Mouse (Mus musculus) neural tube, embryonic 12.5 days (tissue): Measurements from ENCODE around the gene Gm21985. TPM values are rescaled to one million over a fixed set of nuclear protein-coding genes. Genes with fewer than 3 reads are reported as not detected.
A peak's percentile ranks its signal among the peaks of the same experiment; 100 is the strongest.

Source experiments
- ATAC-seq: fragments of 200-750 bp; cut with Nextera tagmentation; 2 replicates; pipeline ENCODE4 v1.8.0; 2017; ENCODE audit warnings: low read depth, mild to moderate bottlenecking, moderate TSS enrichment, moderate library complexity; ENCODE audit not compliant: low FRiP score
- H3K27ac ChIP-seq: fragments of 300-500 bp; sonication (generic); 2 replicates; pipeline ENCODE4 v1.5.1; 2016
- H3K27me3 ChIP-seq: fragments of 300-500 bp; sonication (generic); replicated peaks from 2 replicates; pipeline ENCODE4 v1.6.1; 2016; ENCODE audit warnings: mild to moderate bottlenecking
- H3K36me3 ChIP-seq: fragments of 300-500 bp; sonication (generic); 2 replicates; pipeline ENCODE4 v1.6.1; 2016; ENCODE audit warnings: mild to moderate bottlenecking
- H3K4me1 ChIP-seq: fragments of 300-500 bp; sonication (generic); 2 replicates; pipeline ENCODE4 v1.6.1; 2016
- H3K4me2 ChIP-seq: fragments of 300-500 bp; sonication (generic); replicated peaks from 2 replicates; pipeline ENCODE4 v1.6.1; 2016; ENCODE audit warnings: mild to moderate bottlenecking
- H3K4me3 ChIP-seq: fragments of 300-500 bp; sonication (generic); 2 replicates; pipeline ENCODE4 v1.5.1; 2016
- H3K9ac ChIP-seq: fragments of 300-500 bp; sonication (generic); 2 replicates; pipeline ENCODE4 v1.6.1; 2016; ENCODE audit warnings: mild to moderate bottlenecking
- H3K9me3 ChIP-seq: fragments of 300-500 bp; sonication (generic); 2 replicates; pipeline ENCODE4 v1.6.1; 2016; ENCODE audit warnings: mild to moderate bottlenecking
- WGBS: fragments of 180-500 bp; shearing (Covaris S2); methylation state at CpG from one replicate; pipeline ENCODE4 v1.1.7; 2016; 5-methylcytosine and 5-hydroxymethylcytosine counted together
- polyA plus RNA-seq: library from polyadenylated mRNA; unstranded; fragments of >200 nt; fragmentation: Nextera tagmentation; extraction: Ambion mirVana; gene quantifications from 2 replicates; pipeline ENCODE4 v1.2.1, GENCODE M21; 2016

Gene Gm21985
- polyA plus RNA-seq, result not detected in 2 replicates

- no peaks in the 10 kb centered on the region for H3K36me3 ChIP-seq
- H3K4me2 ChIP-seq, result peak within 1 kb of the TSS; percentile 91
- peak within 1 kb of the TSS; percentile 71 for H3K4me3 ChIP-seq
- H3K9ac ChIP-seq, result peak within 1 kb of the TSS; percentile 75
- no peaks in the 10 kb centered on the region for H3K9me3 ChIP-seq
- no peaks in the 10 kb centered on the region for H3K27me3 ChIP-seq
- peak within 1 kb of the TSS; percentile 84 for H3K27ac ChIP-seq
- ATAC-seq, result peak; percentile 46
- WGBS, result 2% methylated on average over 11 of the region's 11 CpGs
- peaks cover 21% of the 10 kb centered on the region for H3K4me1 ChIP-seq
These were observed at the start of gene Gm21985 for GRCm38 (mm10) chr2:112266242-112266592. Gm21985 (plus strand) TSS chr2:112266314.

- Histone ChIP-seq H3K9ac (no peak overlapping the region), H3K36me3 (no peaks in the 10 kb centered on the region), H3K9me3 (no peaks in the 10 kb centered on the region), H3K27me3 (no peaks in the 10 kb centered on the region), H3K4me3 (no peak overlapping the region), H3K27ac (no peak overlapping the region), H3K4me2 (no peak overlapping the region), H3K4me1 (no peaks in the 10 kb centered on the region)
- no peak for ATAC-seq
- WGBS, result 82% methylated on average over 6 of the region's 6 CpGs
These were observed 48.5 kb upstream of the Gm21985 start for GRCm38 (mm10) chr2:112217614-112218013.

- Histone ChIP-seq H3K4me3 (no peak overlapping the region), H3K27ac (no peak overlapping the region), H3K9ac (no peak overlapping the region), H3K4me1 (no peaks in the 10 kb centered on the region), H3K27me3 (no peaks in the 10 kb centered on the region), H3K9me3 (no peaks in the 10 kb centered on the region), H3K36me3 (no peaks in the 10 kb centered on the region), H3K4me2 (no peak overlapping the region)
- WGBS, result 89% methylated on average over 5 of the region's 5 CpGs
- no peak for ATAC-seq
These were observed 45.2 kb upstream of the Gm21985 start for GRCm38 (mm10) chr2:112220880-112221279.

- H3K4me1 ChIP-seq, result no peaks in the 10 kb centered on the region
- no peak overlapping the region for H3K27ac ChIP-seq
- H3K36me3 ChIP-seq, result no peaks in the 10 kb centered on the region
- no peak for ATAC-seq
- H3K4me3 ChIP-seq, result no peak overlapping the region
- no peaks in the 10 kb centered on the region for H3K9me3 ChIP-seq
- H3K9ac ChIP-seq, result no peak overlapping the region
- 80% methylated on average over 5 of the region's 5 CpGs for WGBS
- H3K27me3 ChIP-seq, result no peaks in the 10 kb centered on the region
- no peak overlapping the region for H3K4me2 ChIP-seq
These were observed 43.5 kb upstream of the Gm21985 start for GRCm38 (mm10) chr2:112222607-112223006.

- Histone ChIP-seq H3K27ac (no peak overlapping the region), H3K4me3 (no peak overlapping the region), H3K9ac (no peak overlapping the region), H3K9me3 (no peaks in the 10 kb centered on the region), H3K36me3 (no peaks in the 10 kb centered on the region), H3K4me2 (no peak overlapping the region), H3K27me3 (no peaks in the 10 kb centered on the region), H3K4me1 (no peaks in the 10 kb centered on the region)
- ATAC-seq, result no peak
- WGBS, result 66% methylated on average over 4 of the region's 4 CpGs
These were observed 41.8 kb upstream of the Gm21985 start for GRCm38 (mm10) chr2:112224356-112224755.

GRCm38 (mm10) chr2:112232623-112233022, 33.5 kb upstream of the Gm21985 start:
- Histone ChIP-seq H3K4me1 (no peaks in the 10 kb centered on the region), H3K4me3 (no peak overlapping the region), H3K9me3 (no peaks in the 10 kb centered on the region), H3K9ac (no peak overlapping the region), H3K36me3 (no peaks in the 10 kb centered on the region), H3K27me3 (no peaks in the 10 kb centered on the region), H3K4me2 (no peak overlapping the region), H3K27ac (no peak overlapping the region)
- 71% methylated on average over 1 of the region's 1 CpGs for WGBS
- no peak for ATAC-seq

- Histone ChIP-seq H3K9me3 (no peaks in the 10 kb centered on the region), H3K4me3 (no peak overlapping the region), H3K9ac (no peak overlapping the region), H3K4me1 (peaks cover 12% of the 10 kb centered on the region; the same call in 1 of the 2 replicates), H3K36me3 (no peaks in the 10 kb centered on the region), H3K4me2 (no peak overlapping the region), H3K27me3 (no peaks in the 10 kb centered on the region), H3K27ac (no peak overlapping the region)
- no peak for ATAC-seq
- 87% methylated on average over 2 of the region's 2 CpGs for WGBS
These were observed 29.5 kb upstream of the Gm21985 start for GRCm38 (mm10) chr2:112236620-112237019.

GRCm38 (mm10) chr2:112238006-112238405, 28.1 kb upstream of the Gm21985 start:
- no peaks in the 10 kb centered on the region for H3K27me3 ChIP-seq
- peaks cover 12% of the 10 kb centered on the region; the same call in 1 of the 2 replicates for H3K4me1 ChIP-seq
- no peak overlapping the region for H3K27ac ChIP-seq
- H3K4me2 ChIP-seq, result no peak overlapping the region
- no peak overlapping the region for H3K9ac ChIP-seq
- 14% methylated on average over 4 of the region's 4 CpGs for WGBS
- no peaks in the 10 kb centered on the region; the same call in 1 of the 2 replicates for H3K36me3 ChIP-seq
- H3K9me3 ChIP-seq, result no peaks in the 10 kb centered on the region
- ATAC-seq, result no peak
- no peak overlapping the region for H3K4me3 ChIP-seq

GRCm38 (mm10) chr2:112239212-112239934, 26.7 kb upstream of the Gm21985 start, which contains the start of gene Lpcat4:
Lpcat4 (plus strand) TSS chr2:112239468.
- Histone ChIP-seq H3K9ac (peak within 1 kb of the TSS; percentile 86), H3K4me1 (peaks cover 12% of the 10 kb centered on the region; the same call in 1 of the 2 replicates), H3K27me3 (no peaks in the 10 kb centered on the region), H3K36me3 (peaks cover 7% of the 10 kb centered on the region), H3K9me3 (no peaks in the 10 kb centered on the region), H3K4me3 (peak within 1 kb of the TSS; percentile 77), H3K4me2 (peak within 1 kb of the TSS; percentile 89), H3K27ac (peak within 1 kb of the TSS; percentile 95)
- ATAC-seq, result peak; percentile 87
- under 1% methylated on average over 94 of the region's 94 CpGs for WGBS

GRCm38 (mm10) chr2:112239935-112240721, 26.0 kb upstream of the Gm21985 start:
- Histone ChIP-seq H3K4me1 (peaks cover 12% of the 10 kb centered on the region; the same call in 1 of the 2 replicates), H3K27ac (peak overlapping the region; percentile 95), H3K9me3 (no peaks in the 10 kb centered on the region), H3K4me2 (peak overlapping the region; percentile 89), H3K4me3 (peak overlapping the region; percentile 77), H3K36me3 (peaks cover 10% of the 10 kb centered on the region), H3K9ac (peak overlapping the region; percentile 86), H3K27me3 (no peaks in the 10 kb centered on the region)
- peak; percentile 67 for ATAC-seq
- under 1% methylated on average over 28 of the region's 28 CpGs for WGBS

GRCm38 (mm10) chr2:112241787-112242186, 24.3 kb upstream of the Gm21985 start:
- H3K9ac ChIP-seq, result no peak overlapping the region
- peaks cover 12% of the 10 kb centered on the region; the same call in 1 of the 2 replicates for H3K4me1 ChIP-seq
- H3K4me3 ChIP-seq, result no peak overlapping the region
- ATAC-seq, result no peak
- H3K36me3 ChIP-seq, result peaks cover 17% of the 10 kb centered on the region
- 88% methylated on average over 14 of the region's 14 CpGs for WGBS
- no peaks in the 10 kb centered on the region for H3K27me3 ChIP-seq
- H3K9me3 ChIP-seq, result no peaks in the 10 kb centered on the region
- H3K4me2 ChIP-seq, result no peak overlapping the region
- H3K27ac ChIP-seq, result no peak overlapping the region

GRCm38 (mm10) chr2:112245307-112245706, 20.8 kb upstream of the Gm21985 start:
- peaks cover 20% of the 10 kb centered on the region for H3K36me3 ChIP-seq
- no peak overlapping the region for H3K9ac ChIP-seq
- ATAC-seq, result no peak
- no peak overlapping the region for H3K27ac ChIP-seq
- H3K4me1 ChIP-seq, result peaks cover 9% of the 10 kb centered on the region; the same call in 1 of the 2 replicates
- no peaks in the 10 kb centered on the region for H3K9me3 ChIP-seq
- 92% methylated on average over 5 of the region's 5 CpGs for WGBS
- H3K4me2 ChIP-seq, result no peak overlapping the region
- no peak overlapping the region for H3K4me3 ChIP-seq
- H3K27me3 ChIP-seq, result no peaks in the 10 kb centered on the region
